Mouse (Mus musculus): Measurements from ENCODE around the gene Mtrr. TPM values are rescaled to one million over a fixed set of nuclear protein-coding genes. Genes with fewer than 3 reads are reported as not detected.
"Not testable (repeated sequence)": the region's sequence is repeated elsewhere in the genome, so short reads cannot be mapped to it uniquely, and the experiment has no call there.

Gene Mtrr
- total RNA-seq, 2 experiments from 2014 or later: 26.0 to 30.0 TPM

DNA sequence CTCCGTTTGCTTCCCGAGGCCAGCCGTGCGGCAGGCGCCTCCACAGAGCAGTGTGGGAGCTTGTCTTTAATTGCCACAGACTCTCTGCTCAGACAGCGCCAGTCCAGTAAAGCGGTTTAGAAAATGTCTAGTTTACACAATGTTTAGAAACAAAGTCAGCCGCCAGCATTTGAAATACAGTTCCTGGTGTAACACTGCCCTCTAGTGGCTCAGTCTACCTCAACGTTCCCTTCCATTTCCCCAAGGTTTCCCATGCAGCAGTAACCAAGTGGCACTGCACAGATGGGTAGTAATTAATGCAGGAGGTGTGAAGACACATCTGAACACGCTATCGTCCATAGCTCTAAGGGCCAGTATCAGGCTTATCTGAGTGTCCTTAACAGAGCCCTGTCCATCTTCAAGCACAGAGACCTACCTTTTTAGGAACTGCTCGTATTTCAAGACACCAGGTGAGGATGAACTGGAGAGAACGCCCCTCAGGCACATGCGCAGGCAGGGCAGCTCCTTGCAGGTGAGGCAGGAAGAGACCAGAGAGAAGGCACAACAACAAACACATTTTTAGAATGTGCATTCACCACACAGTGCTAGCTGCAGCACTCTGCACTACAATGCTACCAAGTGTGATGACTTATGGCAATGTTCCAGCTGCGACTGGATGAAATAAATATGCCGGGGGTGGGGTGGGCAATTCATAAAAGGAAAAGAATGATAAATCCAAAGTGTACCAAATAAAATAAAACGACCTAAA lies 12.2 kb downstream of the Mtrr start:
- DNase-seq (ENCODE audit: low spot score in 2 of 2): no peak

DNA sequence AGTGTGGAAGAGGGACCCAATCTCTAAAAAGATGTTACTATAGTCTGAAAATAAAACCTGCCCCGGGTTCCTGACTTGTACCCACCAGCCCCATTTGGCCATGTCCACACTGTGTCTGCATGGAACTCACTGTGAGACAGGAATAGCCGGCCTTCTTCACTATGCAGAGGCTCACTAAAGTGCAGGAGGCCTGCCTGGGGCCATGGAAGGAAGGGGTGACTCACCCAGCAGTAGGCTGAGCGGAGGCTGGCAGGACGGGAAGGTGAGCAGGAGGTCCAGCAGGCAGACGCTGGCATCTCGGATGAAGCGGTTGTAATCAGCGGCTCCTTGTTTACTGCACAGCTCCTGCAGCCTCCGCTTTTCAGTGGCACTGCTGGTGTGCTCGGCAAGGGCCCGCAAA lies 13.4 kb downstream of the Mtrr start:
- no peak for DNase-seq (ENCODE audit: low spot score in 2 of 2)

DNA sequence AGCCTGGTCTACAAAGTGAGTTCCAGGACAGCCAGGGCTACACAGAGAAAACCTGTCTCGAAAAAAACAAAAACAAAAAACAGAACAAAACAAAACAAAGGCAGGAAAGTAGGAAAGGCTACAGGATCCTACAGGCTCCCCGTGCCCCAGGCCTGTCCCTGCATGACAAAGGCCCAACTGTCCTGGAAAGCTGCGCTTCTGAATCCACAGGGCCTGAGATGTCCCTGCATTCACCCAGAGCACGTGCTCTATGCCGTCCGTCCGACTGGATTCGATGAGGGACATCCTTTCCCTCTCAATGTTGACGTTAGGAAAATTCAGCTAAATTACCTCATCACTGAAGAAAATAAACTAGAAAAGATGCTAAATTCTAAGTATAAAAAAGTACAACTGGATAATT lies 13.8 kb downstream of the Mtrr start:
- no peak for DNase-seq (ENCODE audit: low spot score in 2 of 2)

DNA sequence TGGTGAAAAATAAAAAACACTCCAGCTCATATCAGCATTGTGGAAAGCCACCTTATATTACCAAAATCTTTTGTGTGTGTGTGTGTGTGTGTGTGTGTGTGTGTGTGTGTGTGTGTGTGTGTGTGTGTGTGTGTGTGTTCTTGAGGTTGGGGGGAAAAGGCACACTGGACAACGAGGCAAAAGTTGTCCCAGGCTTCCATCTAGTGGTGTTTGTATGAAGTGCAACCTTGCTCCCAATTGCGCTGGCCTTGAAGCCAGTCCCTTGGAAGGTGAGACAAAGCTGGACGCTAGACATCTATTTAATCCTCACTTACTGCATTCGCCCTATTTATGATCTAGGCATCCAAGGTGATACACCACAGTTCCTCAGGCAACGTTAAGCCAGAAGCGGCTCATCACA lies 28.6 kb downstream of the Mtrr start:
- DNase-seq (ENCODE audit: low spot score in 2 of 2): not testable (repeated sequence)

Other genes starting within 250 kb of the Mtrr start
- 10 to 100 TPM; 21.5 to 23.8 TPM for gene Fastkd3, start 85 bp upstream of the Mtrr start, total RNA-seq (2021)
- gene 1700001L19Rik, start 15.3 kb upstream of the Mtrr start, total RNA-seq (2021): under 1 TPM; 0.31 to 0.42 TPM